Mouse (Mus musculus): ENCODE results near the gene Il10. TPM values are rescaled to one million over a fixed set of nuclear protein-coding genes. Genes with fewer than 3 reads are reported as not detected.
"Not testable (repeated sequence)": the region's sequence is repeated elsewhere in the genome, so short reads cannot be mapped to it uniquely, and the experiment has no call there.

Gene Il10
- polyA plus RNA-seq, 1 experiment = not detected

DNA sequence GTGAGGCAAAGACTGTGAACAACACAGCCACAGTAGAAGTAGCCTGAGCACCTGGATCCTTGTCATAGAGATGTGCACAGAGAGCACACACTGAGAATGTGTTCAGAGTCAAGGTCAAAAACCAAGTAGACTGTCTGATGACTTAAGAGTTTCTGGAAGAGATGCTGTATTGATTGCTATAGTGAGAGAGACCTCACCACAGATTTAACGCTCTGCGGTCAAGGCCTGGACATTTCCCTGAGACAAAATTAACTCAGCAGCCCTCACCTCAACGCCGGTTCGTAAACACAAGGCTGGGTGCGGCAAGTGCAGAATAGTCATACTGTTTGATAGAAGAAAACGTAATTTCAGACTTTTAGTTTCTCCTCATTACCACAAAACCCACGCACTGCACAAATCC, 7.2 kb upstream of the Il10 start:
- H3K4me3 ChIP-seq (replicated peaks) = no peak overlapping the region
- H3K27me3 ChIP-seq (ENCODE audit: control insufficient read depth) = no peaks in the 10 kb centered on the region
- H3K36me3 ChIP-seq (ENCODE audit: control insufficient read depth) = no peaks in the 10 kb centered on the region
- H3K4me1 ChIP-seq (ENCODE audit: control insufficient read depth) = peaks cover 5% of the 10 kb centered on the region
- TF ChIP-seq TAL1 (IDR thresholded peaks at IDR 0.05; ENCODE audit: low read length) = no peak
- no peak for TF ChIP-seq GATA1 (IDR thresholded peaks at IDR 0.05; ENCODE audit: low read length)
- no peaks in the 10 kb centered on the region for H3K9me3 ChIP-seq (ENCODE audit: control insufficient read depth, low read length)

DNA sequence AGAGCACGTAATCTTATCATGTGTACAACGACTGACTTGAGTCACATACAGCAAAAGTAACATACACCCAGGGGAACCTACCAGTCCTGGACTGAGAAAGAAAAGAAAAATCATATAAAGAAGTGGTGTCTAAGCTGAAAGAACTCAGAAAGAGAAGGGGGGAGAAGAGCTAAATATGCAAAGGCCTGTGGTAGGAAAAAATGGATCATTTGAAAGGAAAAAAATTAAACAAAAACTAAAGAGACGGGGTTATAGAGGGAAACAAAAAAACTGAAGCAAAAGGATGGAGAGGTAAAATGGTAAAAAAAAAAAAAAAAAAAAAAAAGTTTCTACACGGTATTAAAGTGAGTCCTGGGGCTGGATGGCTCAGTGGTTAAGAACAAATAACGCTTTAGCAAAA, 5.7 kb upstream of the Il10 start:
- no peak for TF ChIP-seq TAL1 (IDR thresholded peaks at IDR 0.05; ENCODE audit: low read length)
- TF ChIP-seq GATA1 (IDR thresholded peaks at IDR 0.05; ENCODE audit: low read length) = no peak
- H3K4me3 ChIP-seq (replicated peaks) = no peak overlapping the region

DNA sequence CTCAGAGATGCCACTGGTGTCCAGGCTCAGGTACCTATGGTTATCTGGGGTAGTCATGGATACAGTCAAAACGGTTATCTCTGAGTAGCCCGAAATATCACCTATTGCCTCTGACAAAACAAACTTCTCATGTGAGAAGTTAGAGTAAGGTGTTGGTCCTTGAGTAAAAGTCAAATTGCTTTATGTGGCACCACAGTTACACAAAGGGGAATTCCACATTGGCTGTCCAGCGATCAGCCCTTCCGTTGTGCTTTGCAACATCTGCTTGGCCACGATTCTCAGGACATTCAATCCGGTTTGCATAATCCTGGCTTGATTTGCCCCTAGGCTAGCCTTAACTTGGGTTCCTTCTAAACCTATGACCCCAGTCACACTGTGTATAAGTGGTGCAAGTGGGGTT, 4.4 kb upstream of the Il10 start:
- Histone ChIP-seq H3K9me3 (ENCODE audit: control insufficient read depth, low read length) (no peaks in the 10 kb centered on the region), H3K4me1 (ENCODE audit: control insufficient read depth) (peaks cover 3% of the 10 kb centered on the region), H3K4me3 (replicated peaks) (no peak overlapping the region), H3K27me3 (ENCODE audit: control insufficient read depth) (peaks cover 7% of the 10 kb centered on the region), H3K36me3 (ENCODE audit: control insufficient read depth) (no peaks in the 10 kb centered on the region)
- no peak for TF ChIP-seq GATA1 (IDR thresholded peaks at IDR 0.05; ENCODE audit: low read length)

More for the DNA sequence above, 5.7 kb upstream of the Il10 start:
- H3K27me3 ChIP-seq (ENCODE audit: control insufficient read depth) = no peaks in the 10 kb centered on the region; the same call in 1 of the 2 replicates
- H3K4me1 ChIP-seq (ENCODE audit: control insufficient read depth) = peaks cover 5% of the 10 kb centered on the region
- H3K36me3 ChIP-seq (ENCODE audit: control insufficient read depth) = no peaks in the 10 kb centered on the region
- no peaks in the 10 kb centered on the region for H3K9me3 ChIP-seq (ENCODE audit: control insufficient read depth, low read length)

DNA sequence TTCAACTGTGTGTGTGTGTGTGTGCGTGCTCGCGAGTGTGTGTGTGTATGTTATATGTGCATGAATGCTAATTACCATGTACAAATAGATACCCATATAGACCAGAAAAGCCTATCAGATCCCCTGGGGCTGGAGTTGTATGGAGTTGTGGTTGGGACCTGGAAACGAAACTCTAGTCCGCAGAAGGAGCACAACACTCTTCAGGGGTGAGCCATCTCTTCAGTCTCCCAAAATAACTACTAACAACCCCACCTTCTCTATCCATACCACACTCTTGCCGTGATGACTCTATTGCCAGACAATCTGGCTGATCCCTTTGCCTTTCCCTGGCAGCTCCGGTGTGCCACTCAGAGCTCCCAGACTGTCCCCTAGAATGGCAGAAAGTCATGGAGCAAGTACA, 3.8 kb upstream of the Il10 start:
- no peaks in the 10 kb centered on the region for H3K9me3 ChIP-seq (ENCODE audit: control insufficient read depth, low read length)
- H3K27me3 ChIP-seq (ENCODE audit: control insufficient read depth) = peaks cover 11% of the 10 kb centered on the region
- no peaks in the 10 kb centered on the region for H3K36me3 ChIP-seq (ENCODE audit: control insufficient read depth)
- TF ChIP-seq GATA1 (IDR thresholded peaks at IDR 0.05; ENCODE audit: low read length) (no peak), TAL1 (IDR thresholded peaks at IDR 0.05; ENCODE audit: low read length) (no peak)
- H3K4me3 ChIP-seq (replicated peaks) = no peak overlapping the region
- no peaks in the 10 kb centered on the region for H3K4me1 ChIP-seq (ENCODE audit: control insufficient read depth)

DNA sequence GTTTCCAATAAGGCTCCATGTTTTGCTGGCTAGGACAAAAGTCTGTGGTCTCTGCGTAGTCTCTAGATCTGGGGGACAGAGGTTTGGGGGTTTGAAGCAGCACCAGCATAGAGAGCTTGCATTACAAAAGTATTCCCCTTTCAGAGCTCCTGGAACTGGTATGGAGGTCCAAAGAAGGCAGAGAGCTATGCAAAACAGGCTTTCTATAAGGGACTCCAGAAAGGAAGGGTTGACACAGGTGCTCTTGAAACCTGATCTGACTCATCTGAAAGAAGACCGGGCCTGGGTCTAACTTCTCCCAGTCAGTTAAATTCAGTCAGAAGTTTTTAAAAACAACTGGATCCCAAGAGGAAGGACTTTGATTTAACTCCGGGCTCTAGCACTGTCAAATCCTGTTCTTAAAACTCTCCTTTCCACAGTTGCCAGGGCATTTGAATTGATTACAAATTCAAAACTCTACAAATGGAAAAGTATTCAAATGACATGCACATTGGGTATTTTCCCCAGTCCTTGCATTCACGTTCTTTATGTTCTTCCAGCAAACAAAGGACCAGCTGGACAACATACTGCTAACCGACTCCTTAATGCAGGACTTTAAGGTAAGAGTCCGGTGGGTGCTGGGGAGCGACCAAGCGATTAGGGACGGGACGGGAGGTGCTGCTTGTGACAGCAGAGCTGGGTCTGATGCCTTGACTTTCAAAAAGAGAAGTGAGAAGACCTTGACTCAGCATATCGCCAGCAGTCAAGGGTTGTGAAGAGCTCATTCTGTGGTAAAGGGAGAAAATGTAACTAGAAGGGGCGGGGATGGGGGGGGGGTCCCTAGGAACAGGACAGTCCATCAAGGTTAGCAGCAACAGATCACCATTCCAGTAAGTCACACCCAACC, 1.0 kb downstream of the Il10 start:
- H3K4me3 ChIP-seq (replicated peaks) = no peak overlapping the region

DNA sequence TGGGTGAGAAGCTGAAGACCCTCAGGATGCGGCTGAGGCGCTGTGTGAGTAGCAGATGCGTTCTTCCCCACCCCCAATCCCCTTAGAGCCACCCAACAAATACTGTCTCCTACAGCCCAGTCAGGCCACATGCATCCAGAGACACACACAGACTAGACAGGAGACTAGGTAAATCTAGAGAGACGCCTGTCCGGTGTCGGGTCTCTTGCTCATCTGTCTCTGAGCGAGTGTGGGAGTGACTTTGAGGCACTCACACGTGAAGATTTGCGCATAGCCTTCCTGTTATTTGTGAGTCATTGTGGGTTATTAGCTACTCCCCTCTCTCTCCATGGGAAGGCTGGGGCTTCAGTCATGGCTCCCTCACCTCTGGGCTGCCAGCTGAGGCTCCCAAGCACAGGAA, 1.8 kb downstream of the Il10 start:
- Histone ChIP-seq H3K4me1 (ENCODE audit: control insufficient read depth) (peaks cover 8% of the 10 kb centered on the region), H3K36me3 (ENCODE audit: control insufficient read depth) (no peaks in the 10 kb centered on the region), H3K9me3 (ENCODE audit: control insufficient read depth, low read length) (no peaks in the 10 kb centered on the region), H3K27me3 (ENCODE audit: control insufficient read depth) (peaks cover 27% of the 10 kb centered on the region), H3K4me3 (replicated peaks) (no peak overlapping the region)
- TF ChIP-seq GATA1 (IDR thresholded peaks at IDR 0.05; ENCODE audit: low read length) = no peak
- TF ChIP-seq TAL1 (IDR thresholded peaks at IDR 0.05; ENCODE audit: low read length) = no peak

More for the DNA sequence above, 1.0 kb downstream of the Il10 start:
- Histone ChIP-seq H3K27me3 (ENCODE audit: control insufficient read depth) (peaks cover 27% of the 10 kb centered on the region), H3K9me3 (ENCODE audit: control insufficient read depth, low read length) (no peaks in the 10 kb centered on the region), H3K4me1 (ENCODE audit: control insufficient read depth) (peaks cover 6% of the 10 kb centered on the region), H3K36me3 (ENCODE audit: control insufficient read depth) (no peaks in the 10 kb centered on the region)
- no peak for TF ChIP-seq TAL1 (IDR thresholded peaks at IDR 0.05; ENCODE audit: low read length)
- no peak for TF ChIP-seq GATA1 (IDR thresholded peaks at IDR 0.05; ENCODE audit: low read length)

DNA sequence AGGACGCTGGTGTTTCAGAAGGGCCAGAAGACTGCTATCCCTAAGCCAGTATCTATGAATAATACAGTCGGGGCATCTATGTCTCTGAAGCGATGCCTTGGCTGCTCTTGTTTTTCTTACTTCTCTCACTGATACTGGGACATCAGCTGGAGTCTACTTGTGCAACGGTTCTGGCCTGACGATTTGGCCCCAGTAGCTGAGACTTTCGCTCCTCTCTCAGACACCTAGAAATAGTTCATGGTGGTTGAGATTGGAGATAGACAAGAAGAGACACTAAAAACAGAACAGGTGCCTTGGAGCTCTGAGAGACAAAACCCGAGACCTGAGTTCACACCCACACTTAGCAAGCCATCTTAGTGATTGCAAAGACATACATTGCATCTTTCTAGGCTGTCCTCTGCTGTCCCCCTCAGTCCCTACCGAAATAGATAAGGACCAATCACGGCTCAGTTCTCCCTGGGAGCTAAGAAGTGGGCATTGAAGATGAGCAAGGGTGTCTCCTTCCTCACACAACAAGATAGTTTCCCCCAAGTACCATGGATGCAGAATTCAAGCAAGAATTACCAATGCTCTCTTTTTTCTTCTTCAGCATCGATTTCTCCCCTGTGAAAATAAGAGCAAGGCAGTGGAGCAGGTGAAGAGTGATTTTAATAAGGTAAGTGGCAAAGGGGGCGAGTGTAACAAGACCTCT, 2.4 kb downstream of the Il10 start:
- Histone ChIP-seq H3K27me3 (ENCODE audit: control insufficient read depth) (peaks cover 27% of the 10 kb centered on the region), H3K4me1 (ENCODE audit: control insufficient read depth) (peaks cover 8% of the 10 kb centered on the region), H3K36me3 (ENCODE audit: control insufficient read depth) (no peaks in the 10 kb centered on the region), H3K4me3 (replicated peaks) (no peak overlapping the region), H3K9me3 (ENCODE audit: control insufficient read depth, low read length) (no peaks in the 10 kb centered on the region)
- TF ChIP-seq GATA1 (IDR thresholded peaks at IDR 0.05; ENCODE audit: low read length) (no peak), TAL1 (IDR thresholded peaks at IDR 0.05; ENCODE audit: low read length) (no peak)

DNA sequence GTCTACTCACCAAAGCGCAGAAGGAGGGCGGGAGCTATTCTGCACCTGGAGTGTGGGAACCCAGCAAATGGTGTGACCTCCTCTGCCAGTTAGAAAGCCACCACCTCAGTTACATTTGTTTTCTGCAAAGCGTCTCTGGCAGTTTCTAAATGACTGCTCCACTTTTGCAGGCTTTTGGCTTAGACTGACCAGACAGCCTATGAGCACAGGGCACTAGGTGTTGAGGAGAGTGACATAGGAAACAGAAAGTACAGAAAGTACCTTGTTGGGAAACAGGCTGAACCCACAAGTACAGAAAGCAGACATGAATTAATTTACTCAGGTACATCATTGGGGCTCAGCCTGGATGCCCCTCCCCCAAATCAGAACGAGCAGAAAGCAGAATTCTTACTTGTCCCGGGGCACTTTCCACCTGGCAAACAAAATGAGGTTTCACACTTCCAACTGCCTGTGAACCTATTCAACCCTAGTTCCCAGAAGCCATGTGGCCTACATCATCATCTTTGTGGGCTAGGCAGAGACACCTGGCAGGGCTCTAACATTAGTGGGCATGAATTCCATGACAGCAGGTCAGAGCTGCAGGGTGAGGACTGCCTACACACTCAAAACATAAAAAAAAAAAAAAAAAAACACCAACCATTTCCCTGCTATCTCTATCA, 3.1 kb downstream of the Il10 start:
- no peak for TF ChIP-seq GATA1 (IDR thresholded peaks at IDR 0.05; ENCODE audit: low read length)
- TF ChIP-seq TAL1 (IDR thresholded peaks at IDR 0.05; ENCODE audit: low read length) = no peak
- peaks cover 8% of the 10 kb centered on the region for H3K4me1 ChIP-seq (ENCODE audit: control insufficient read depth)

DNA sequence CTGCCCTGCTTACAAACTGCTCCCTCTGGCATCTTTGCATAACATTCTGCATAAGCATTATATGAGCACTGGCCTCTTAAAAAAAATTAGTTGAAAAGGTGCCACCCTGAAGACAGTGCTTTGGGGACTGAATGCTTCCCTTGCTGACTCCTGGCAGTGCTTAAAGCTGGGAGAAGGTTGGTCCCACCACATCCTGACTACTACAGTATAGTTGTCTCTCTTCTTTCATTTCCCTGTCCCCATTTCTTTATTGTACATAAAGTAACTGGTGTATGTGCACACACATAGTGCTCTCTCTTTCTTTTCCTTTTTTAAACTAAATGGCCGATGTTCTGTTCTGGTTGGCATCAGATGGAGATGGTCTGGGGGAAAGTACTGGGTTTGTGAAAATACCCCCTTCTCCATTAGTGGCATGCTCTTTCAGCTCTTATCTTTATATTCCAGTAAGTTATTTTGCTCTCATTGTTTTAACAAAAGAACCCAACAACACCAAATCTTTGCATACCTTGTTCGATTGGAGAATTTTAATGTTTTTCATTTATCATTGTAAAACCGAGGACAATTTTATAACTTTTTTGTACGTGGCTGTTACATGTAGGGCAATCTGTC, 3.7 kb downstream of the Il10 start:
- H3K36me3 ChIP-seq (ENCODE audit: control insufficient read depth); H3K4me3 ChIP-seq (replicated peaks); H3K4me1 ChIP-seq (ENCODE audit: control insufficient read depth); H3K9me3 ChIP-seq (ENCODE audit: control insufficient read depth, low read length): not testable (repeated sequence)
- H3K27me3 ChIP-seq (ENCODE audit: control insufficient read depth) = peaks cover 27% of the 10 kb centered on the region

More for the DNA sequence above, 3.1 kb downstream of the Il10 start:
- H3K36me3 ChIP-seq (ENCODE audit: control insufficient read depth) = no peaks in the 10 kb centered on the region
- no peaks in the 10 kb centered on the region for H3K9me3 ChIP-seq (ENCODE audit: control insufficient read depth, low read length)
- no peak overlapping the region for H3K4me3 ChIP-seq (replicated peaks)
- peaks cover 27% of the 10 kb centered on the region for H3K27me3 ChIP-seq (ENCODE audit: control insufficient read depth)

All from erythroblast, embryonic 14.5 days (primary cell).